Mouse (Mus musculus): ENCODE measurements around the gene Tent5a.

Gene Tent5a

GRCm38 (mm10) chr9:85327242-85328211 lies at the start of gene Tent5a:
Gene Tent5a, minus strand, starts transcription at chr9:85327348.
- DNase-seq (ENCODE audit: low read depth, low spot score), result peak; percentile 88

GRCm38 (mm10) chr9:85376643-85377307 lies 49.6 kb upstream of the Tent5a start:
- no peak for DNase-seq (ENCODE audit: low read depth, low spot score)

- DNase-seq (ENCODE audit: low read depth, low spot score), result no peak
Measured at GRCm38 (mm10) chr9:85375152-85375551, 48.0 kb upstream of the Tent5a start.

- DNase-seq (ENCODE audit: low read depth, low spot score), result no peak
Measured at GRCm38 (mm10) chr9:85372034-85372433, 44.9 kb upstream of the Tent5a start.

- DNase-seq (ENCODE audit: low read depth, low spot score), result no peak
Measured at GRCm38 (mm10) chr9:85369512-85369911, 42.4 kb upstream of the Tent5a start.

- DNase-seq (ENCODE audit: low read depth, low spot score), result no peak
Measured at GRCm38 (mm10) chr9:85357154-85357860, 30.2 kb upstream of the Tent5a start.

- DNase-seq (ENCODE audit: low read depth, low spot score), result no peak
Measured at GRCm38 (mm10) chr9:85355559-85355958, 28.4 kb upstream of the Tent5a start.

GRCm38 (mm10) chr9:85347823-85348523 lies 20.8 kb upstream of the Tent5a start:
- no peak for DNase-seq (ENCODE audit: low read depth, low spot score)

- no peak for DNase-seq (ENCODE audit: low read depth, low spot score)
Measured at GRCm38 (mm10) chr9:85342892-85343785, 16.0 kb upstream of the Tent5a start.

GRCm38 (mm10) chr9:85340303-85340702 lies 13.2 kb upstream of the Tent5a start:
- no peak for DNase-seq (ENCODE audit: low read depth, low spot score)

GRCm38 (mm10) chr9:85336046-85336445 lies 8.9 kb upstream of the Tent5a start:
- no peak for DNase-seq (ENCODE audit: low read depth, low spot score)

GRCm38 (mm10) chr9:85331521-85331920 lies 4.4 kb upstream of the Tent5a start:
- DNase-seq (ENCODE audit: low read depth, low spot score), result no peak

- peak; percentile 65 for DNase-seq (ENCODE audit: low read depth, low spot score)
Measured at GRCm38 (mm10) chr9:85328259-85328658, 1.1 kb upstream of the Tent5a start.

- DNase-seq (ENCODE audit: low read depth, low spot score), result no peak
Measured at GRCm38 (mm10) chr9:85326292-85327241, 581 bp downstream of the Tent5a start.

GRCm38 (mm10) chr9:85325201-85325868 lies 1.8 kb downstream of the Tent5a start:
- DNase-seq (ENCODE audit: low read depth, low spot score), result no peak

GRCm38 (mm10) chr9:85324158-85324875 lies 2.8 kb downstream of the Tent5a start:
- no peak for DNase-seq (ENCODE audit: low read depth, low spot score)

- DNase-seq (ENCODE audit: low read depth, low spot score), result no peak
Measured at GRCm38 (mm10) chr9:85320167-85320951, 6.8 kb downstream of the Tent5a start.
